Mouse (Mus musculus) layer of hippocampus, postnatal 25 days (tissue): Measurements from ENCODE around the gene Obscn. TPM values are rescaled to one million over a fixed set of nuclear protein-coding genes. Genes with fewer than 3 reads are reported as not detected.

ENCODE experiments used
- DNase-seq, 2 experiments: peaks; one replicate each; pipeline ENCODE4 v3.0.0; 2022; ENCODE audit warnings: mixed read lengths in 2 of 2, low spot score in 1 of 2; ENCODE audit errors: extremely low spot score in 1 of 2
- total RNA-seq, 2 experiments: library from RNA; stranded (reverse); gene quantifications; 2 replicates each; pipeline ENCODE4 v1.2.3; 2021

The Obscn gene
- 1 to 10 TPM; 1.5 to 2.2 TPM for total RNA-seq

DNA sequence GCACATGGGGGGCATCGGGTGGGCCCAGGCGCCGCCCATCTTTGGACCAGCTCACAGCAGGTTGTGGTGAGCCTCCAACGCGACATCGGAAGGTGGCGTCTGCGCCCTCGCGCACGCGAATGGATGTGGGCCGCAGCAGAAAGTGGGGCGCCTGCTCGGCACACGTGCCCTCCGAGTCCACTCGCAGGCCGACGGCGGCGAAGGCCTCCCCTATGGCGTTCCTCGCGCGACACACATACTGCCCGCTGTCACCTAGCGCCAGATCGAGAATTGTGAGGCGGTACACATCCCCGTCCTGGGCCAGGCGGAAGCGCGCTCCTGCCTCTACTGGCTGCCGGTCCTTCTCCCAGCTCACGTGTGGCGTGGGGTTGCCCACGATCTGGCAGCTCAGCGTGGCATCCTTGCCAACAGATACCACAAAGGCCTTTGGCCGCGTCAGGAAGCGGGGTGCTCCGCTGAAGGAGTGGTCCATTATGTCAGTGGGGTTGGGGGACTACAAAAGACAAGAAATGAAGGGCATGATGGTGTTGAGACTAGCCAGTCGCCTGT lies at the start of gene Obscn:
Gene Obscn, minus strand, starts transcription at position 499 of the 549 bp plus-strand sequence.
- DNase-seq: no peak

DNA sequence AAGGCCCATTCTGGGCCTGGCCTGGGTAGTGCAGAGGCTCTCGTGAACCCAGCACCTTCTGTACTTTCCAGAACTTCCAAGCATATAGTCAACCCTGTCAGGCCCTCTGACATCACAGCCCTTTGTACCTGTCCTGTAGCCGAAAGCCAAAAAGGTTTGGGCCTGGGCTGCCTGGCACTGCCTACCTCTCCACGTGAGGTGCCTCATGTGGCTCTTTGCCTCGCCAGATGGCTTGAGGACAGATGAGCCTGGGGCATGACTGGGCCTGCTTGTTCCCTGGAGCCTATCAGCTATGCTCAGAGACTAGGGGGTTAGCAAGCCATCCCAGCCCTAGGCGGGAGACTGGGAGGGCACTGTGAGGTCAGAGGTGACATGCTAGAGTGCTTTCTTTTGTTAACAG lies 49.3 kb upstream of the Obscn start:
- no peak for DNase-seq

DNA sequence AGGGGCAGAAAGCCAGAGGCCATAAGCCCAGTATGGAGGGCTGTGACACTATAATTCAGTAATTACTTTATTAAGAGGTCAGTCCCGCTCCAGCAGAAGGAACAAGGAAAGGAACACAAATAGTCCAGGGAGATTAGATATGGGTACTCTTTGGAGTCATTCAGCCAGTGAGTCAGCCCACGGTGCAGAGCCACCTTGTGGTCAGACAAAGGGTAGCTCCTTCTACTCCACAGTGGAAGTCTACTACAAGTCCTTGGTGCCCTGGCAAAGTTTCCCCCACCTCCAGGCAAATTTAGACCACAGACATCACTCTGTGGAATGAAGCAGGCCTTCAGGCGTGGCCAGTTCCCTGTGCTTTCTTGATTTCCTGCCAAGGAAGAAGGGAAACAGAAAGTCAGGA lies 47.6 kb upstream of the Obscn start:
- DNase-seq: peak in 1 of 2 experiments; percentile 51

DNA sequence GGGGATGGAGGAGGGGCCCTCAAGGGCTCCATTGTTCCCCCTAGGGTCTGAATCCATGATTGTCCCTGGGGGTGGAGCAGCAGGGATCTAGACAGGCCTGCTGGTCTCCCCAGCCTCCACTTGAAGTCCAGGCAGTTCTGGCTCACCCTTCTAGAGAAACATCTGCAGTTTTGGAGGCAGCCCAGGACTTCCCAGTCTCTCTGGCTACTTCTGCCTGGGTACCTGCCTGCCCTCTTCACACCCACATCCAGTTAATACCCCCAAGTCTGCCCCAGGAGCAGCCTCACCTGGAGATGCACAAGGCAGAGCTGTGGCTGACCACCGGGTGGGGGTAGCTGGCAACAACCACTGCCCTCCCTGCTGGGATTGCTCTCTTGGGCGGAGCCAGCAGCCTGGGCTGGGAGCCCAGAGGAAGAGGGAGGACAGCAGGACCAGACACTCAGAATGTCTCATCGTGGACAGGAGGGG lies 46.7 kb upstream of the Obscn start, which contains the start of gene Gjc2:
Gene Gjc2, minus strand, starts transcription at position 350 of the 468 bp plus-strand sequence.
- DNase-seq: no peak

DNA sequence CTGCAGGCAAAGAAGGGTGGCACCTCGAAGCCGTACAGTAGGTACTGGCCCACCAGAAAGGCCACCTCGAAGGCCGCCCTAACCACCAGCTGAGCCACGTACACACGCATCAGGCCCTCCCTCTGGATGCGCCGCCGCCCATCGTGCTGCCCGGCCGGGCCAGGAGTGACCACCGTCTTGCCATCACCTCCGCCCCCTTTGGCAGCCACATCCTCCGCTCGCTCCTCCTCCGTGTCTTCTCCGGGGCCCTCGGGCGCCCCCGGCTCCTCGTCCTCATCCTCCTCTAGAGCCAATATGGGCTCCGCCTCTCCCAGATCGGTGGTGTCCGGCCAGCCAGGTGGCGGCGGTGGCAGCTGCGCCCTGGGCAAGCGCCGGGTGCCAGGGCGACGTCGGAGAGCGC lies 40.7 kb upstream of the Obscn start:
- DNase-seq: no peak

DNA sequence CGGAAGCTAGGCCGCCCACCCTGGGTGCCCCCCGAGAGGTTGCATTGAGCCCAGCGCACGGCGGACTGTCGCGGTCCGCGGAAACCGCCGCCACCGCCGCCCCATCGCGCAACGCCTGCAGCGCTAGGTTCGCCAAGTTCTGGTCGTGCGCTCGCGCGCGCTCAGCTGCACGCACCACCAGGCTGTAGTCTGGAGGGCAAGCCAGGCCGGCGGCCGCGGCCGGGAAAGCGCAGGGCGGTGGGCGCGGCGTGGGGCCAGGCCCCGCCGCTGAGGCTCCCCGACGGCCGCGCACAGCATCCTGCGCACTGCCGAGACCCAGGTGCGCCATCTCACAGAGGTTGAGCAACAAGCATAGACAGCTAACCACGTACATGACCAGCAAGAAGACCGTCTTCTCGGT lies 40.3 kb upstream of the Obscn start:
- no peak for DNase-seq

DNA sequence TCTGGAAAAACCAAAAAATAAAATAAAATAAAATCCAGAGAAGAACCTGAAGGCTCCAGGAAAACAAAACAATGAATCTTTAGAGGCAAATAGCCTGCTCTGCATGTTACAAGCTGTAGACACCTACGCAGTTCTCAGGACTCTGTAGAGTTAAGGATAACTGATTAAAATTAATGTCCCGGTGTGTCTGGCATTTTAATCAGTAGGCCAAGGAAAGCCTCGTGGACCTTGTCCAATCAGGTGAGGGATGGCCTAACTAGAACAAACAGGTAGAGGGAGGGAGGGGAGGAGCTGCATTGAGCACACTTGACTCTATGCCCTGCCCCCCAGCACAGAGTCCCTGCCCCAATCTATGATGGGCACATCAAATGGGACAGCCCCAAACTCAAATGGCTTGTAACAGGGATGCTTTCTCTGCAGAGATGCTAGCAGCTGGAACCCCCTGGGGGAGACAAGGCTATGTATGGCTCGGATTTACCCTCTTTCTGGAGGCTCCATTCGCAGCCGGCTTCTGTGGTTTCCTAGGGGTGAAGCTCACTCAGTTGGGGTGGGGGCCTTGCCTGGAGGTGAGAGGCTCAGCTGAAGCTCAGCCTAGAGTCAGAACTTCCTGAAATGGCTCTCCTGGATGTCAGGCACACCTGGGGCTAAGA lies 38.1 kb upstream of the Obscn start:
- DNase-seq: no peak

DNA sequence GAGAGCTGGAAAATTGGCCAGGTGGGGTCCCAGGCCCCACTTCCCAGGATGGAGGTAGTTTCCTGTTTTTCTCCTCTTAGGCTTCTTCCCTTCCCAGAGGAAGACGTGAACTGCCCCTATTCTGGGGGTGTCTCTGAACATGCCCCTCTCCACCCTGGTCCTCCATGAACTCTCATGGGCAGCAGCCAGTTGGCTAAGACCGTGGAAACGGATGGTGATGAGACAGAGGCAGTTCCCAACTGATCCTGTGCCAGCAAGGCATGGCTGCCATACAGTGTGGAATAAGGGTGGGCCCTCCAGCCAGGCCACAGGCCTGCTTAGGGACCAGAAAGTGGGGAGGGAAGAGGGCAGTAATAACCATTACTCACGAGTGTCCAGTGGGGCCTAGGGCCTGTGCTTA lies 34.3 kb upstream of the Obscn start:
- no peak for DNase-seq

DNA sequence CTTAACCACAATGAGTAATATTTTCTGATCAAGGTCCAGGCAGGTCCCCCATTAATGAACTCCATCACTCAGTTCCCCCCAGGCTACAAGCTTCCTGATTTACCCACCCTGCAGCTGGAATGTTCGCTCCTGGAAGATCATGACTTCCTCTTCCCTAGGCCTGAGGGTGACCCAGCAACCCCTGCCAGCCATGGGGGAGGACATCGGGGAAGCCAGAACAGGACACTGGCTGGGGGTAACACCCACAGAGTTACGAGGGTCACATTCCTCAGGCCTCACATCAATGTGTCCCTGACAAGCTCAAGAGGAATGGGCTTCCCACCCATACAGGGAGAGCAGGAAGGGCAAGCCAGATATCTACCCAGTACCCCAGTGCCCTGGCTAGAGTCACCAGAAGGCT lies 33.6 kb upstream of the Obscn start:
- DNase-seq: no peak

DNA sequence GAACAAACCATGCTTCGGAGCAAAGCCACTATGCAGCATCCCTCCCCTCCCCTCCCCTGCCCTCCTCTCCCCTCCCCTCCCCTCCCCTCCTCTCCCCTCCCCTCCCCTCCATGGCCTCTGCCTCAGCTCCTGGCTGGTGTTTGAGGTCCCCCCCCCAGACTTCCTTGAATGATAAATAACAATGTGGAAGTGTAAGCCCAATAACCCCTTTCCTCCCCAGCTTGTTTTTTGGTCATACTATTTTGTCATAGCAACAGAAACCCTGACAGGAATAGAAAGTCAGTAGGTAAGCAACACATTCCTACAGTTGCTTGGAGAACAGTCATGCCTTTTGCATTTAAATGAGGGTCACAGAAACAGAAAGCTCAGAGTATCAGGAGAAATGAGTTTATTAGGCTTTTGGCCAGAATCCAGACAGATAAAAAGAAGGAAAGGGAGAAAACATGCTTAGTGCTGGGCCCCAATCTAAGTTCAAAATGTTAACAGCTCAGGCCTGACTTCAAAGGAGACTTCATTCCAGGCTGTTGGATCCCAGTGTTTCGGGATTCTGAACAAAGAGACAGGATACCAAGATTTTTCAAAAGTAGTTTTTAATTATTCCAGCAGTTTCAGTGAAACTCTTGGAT lies 29.5 kb upstream of the Obscn start:
- DNase-seq: no peak

DNA sequence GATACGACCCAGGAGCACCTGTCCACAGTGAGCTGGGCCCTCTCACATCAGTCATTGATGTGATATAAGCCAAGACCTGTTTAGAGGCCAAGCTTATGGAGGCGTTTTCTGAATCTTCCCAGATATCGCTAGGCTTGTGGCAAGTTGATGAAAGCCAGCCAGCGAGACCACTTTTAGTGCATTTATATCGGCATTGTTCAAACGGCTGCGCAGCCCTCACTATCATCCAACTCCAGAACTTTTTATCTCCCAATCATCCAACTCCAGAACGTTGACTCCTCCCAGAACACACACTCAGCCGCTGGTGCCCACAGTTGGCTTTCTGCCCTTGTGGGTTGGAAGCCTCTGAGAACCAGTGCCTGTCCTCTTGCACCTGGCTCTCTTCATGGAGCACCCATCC lies 28.2 kb upstream of the Obscn start:
- DNase-seq: no peak

DNA sequence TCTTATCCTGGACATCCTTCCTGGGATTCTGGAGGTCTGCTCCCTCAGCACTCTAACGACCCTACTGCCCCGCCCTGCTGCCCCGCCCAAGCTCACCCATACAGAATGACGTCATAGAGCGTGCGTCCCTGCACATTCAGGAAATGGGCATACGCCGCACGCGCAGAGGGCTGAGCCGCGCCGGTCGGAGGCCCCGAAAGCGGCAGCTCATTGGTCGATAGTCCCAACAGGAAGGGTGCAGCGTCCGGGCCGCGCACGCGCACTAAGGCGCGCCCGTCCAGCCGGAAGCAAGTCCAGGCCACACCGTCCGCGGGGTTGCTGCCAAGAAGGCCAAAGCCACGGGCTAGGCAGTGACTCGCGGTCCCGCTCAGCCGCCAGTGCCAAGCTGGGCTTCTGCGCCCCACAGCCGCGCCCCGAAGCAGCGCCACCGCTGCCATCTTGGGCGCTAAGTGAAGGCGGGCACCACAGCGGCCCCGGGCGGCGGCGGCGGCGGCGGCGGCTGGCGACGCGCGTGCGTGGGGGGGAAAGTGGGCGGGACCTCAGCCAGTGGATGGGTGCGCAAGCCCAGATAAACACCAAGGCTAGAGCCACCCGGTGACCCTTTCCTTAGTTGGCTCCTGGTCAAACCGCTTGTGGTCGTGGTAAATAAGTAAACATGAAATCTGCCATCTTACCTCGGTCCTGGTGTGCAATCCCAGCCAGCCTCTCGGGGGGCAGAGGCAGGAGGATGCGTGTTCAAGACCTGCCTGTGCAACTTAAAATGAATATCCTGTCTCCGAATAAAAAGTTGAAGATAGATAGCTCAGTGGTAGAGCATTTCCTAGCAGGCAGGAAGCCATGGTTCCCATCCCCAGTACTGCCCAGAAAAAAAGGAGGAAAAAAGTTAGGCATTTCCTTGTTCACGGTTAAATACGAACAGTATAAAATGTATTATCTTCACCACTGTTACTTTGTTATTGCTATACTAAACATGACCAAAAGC lies 27.3 kb upstream of the Obscn start, which contains the start of gene Iba57:
Gene Iba57, minus strand, starts transcription at position 485 of the 982 bp plus-strand sequence.
- DNase-seq: peak; percentile 85 to 99

DNA sequence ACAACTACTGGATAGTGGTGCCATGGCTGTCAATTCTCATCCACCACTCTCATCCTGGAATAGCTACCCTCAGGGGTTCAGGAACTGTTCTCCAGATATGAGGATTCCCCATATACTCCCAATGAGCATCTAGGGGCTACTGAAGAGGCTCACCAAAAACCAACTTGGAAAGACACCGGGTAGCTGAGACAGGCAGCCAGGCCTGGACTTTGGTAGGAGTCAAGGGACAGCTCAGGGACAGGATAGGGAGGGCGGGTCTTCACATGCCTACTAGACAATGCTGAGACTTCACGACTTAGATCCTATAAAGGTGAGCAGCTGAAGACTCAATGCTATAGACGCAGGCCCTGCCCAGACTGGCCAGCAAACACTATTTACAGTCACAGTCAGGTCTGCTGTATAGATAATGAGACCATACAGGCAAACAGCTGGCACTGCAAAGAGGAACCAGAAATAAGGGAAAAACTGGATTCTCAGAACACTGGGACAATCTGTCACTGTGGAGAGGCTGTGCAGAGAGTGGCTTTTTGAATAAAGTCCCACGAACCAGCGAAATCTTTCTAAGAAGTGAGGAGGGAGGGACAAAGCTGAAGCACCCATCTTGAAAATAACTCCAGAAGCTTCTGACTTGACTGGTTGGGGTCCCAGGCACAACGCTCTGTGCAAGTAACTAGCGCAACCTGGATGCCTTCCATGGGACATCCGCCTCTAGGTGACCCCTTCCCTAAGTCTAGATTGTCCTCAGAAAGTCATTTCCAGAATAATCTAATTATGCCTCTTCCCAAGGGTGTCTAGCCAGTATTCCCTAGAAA lies 26.4 kb upstream of the Obscn start:
- DNase-seq: no peak

DNA sequence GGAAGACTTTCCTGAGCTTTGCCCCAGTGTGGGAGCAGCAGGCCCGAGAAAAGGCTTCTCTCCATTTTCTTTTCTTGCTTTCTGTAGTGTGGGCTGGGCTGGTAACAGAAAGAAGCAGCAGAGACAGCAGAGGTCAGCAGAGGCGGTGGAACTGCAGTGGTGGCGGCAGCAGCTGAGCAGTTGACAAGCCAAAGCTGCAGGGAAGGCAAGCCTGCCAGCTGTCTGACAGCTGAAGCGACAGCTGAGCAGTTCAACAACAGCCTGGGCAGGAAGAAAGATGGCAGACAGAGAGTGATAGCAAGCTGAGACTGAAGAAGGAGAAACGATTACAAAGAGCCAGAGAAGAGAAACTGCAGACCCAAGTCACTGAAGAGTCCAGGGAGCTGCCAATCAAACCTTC lies 25.2 kb upstream of the Obscn start:
- DNase-seq: no peak

DNA sequence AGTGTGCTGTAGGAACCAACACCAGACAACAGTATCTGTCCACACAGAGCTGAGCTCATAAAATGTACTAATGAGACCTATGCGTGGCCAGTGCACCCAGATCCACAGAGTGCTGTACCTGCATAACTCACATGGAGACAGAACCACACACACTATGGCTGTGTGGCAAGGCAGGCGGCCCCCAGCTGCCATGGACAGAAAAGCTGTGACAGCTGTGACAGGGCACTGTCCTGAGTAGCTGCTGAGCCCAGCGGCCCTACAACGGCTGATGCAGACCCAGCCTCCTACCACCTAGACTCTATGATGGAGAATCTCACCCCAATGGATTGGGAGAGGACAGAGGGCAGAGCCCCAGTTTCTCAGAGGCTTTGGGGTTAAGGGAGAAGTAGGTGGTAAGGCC lies 23.4 kb upstream of the Obscn start:
- DNase-seq: no peak

DNA sequence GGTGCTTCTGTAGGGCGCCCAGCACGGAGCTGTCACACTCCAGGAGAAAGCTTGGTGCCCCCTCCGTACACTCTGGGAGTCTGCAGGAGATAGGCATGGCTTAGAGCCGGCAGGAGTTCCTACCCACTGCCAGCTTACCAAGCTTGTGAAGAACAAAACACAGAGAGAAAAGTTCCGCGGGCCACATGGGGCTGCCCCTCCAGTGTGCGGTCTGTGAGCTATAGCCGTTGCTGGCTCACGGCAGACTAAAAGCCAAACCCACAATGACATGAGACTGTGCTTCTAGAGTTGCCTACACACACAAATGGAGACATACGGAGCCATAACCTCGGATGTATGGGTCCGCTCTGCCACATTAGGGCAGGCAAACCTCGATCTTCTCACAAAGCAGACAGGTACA lies 22.9 kb upstream of the Obscn start:
- DNase-seq: no peak

DNA sequence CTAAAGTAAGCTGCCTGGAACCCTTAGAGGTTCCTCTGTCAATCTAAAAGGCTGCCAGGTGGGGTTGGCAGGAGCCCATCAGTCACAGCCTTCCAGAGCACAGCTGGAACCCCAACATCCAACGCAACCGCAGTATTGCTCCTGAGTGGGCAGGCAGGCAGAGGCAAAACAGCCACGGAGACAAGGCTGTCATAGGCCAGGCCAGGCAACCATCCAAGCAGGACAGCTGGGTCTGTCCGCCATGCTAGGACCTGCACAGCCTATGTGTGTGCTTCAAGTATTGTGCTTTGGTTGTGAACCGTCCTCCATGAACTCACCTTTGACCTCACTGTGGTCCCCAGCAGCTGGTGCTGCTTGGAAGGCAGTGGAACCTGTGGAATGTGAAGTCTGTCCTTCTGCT lies 19.7 kb upstream of the Obscn start:
- DNase-seq: no peak

DNA sequence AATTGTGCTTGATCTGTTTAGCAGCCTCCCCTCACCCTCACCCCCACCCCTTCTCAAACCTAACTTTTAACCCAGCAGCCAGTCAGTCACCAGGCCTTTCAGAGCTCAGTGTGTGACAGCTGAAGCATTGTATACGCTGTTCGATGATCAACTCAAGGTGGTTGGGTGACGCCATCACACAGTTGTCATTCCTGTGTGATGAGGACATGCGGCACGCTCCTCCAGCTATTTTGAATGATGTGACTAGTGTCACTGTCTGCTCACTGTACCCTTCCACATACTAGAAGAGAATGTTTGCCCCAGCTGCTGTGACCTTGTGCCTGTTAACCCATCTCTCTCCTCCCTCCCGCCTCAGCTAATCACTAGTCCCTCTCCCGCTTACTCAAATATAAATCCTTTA lies 18.0 kb upstream of the Obscn start:
- no peak for DNase-seq

DNA sequence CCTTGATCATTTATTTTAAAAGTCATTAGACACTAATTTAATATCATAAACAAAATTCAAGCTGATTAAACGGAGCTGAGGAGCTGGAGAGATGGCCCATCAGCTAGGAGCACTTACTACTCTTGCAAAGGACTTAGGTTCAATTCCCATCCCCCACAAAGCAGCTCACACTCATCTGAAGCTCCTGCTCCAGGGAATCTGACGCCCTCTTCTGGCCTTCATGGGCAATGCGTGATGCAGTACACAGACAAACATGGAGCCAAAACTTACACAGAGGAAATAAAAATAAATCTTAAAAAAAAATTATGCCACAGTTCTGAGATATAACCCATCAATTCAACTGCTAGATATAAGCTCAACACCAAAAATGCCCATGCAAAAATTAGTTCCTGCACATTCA lies 15.5 kb upstream of the Obscn start:
- DNase-seq: no peak

DNA sequence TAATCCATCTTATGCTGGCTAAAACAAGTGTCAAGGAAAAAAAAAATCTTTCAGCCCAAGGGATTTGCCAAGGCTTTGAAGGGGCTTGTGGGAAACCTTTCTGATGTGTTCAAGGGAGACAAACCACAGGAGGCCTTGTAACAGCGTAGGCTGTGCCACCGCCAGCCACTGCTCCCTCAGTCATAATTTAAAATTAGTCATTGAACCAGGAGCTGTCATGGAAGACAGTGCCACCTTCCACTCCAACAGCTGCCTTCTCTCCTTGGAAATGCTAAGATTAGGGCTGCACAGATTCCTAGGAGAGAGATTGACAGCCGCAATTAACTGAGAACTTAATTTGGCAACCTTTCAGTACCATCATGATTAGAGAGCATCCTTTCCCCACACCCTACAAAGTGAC lies 13.1 kb upstream of the Obscn start:
- no peak for DNase-seq
